Mouse (Mus musculus) MEL (cell line): ENCODE data around the gene Relt. TPM values are rescaled to one million over a fixed set of nuclear protein-coding genes. Genes with fewer than 3 reads are reported as not detected.

Experiments used
- DNase-seq: peaks from one replicate; pipeline ENCODE4 v3.0.0; 2011; ENCODE audit warnings: low read depth, low spot score
- H3K27ac ChIP-seq: 2 replicates; pipeline ENCODE4 v1.5.1; 2012; ENCODE audit warnings: low read depth, mild to moderate bottlenecking, control low read depth, low read length, moderate library complexity; ENCODE audit not compliant: control insufficient read depth
- H3K27me3 ChIP-seq, 2 experiments: fragments of 150-350 bp in 1 of 2; sonication (generic) in 1 of 2; 2 replicates each; pipeline ENCODE4 v1.6.1; 2012; ENCODE audit warnings: low read length in 2 of 2, mild to moderate bottlenecking in 2 of 2, improper control_type of control experiment in 1 of 2, moderate library complexity in 1 of 2; ENCODE audit not compliant: insufficient read depth in 2 of 2, control insufficient read depth in 1 of 2
- H3K36me3 ChIP-seq, 2 experiments: 2 replicates each; pipeline ENCODE4 v1.6.1; 2012 to 2014; ENCODE audit warnings: low read length in 2 of 2, improper control_type of control experiment in 1 of 2, inconsistent platforms in 1 of 2, mild to moderate bottlenecking in 1 of 2; ENCODE audit not compliant: insufficient read depth in 2 of 2, control insufficient read depth in 1 of 2
- H3K4me1 ChIP-seq, 2 experiments: fragments of 150-350 bp in 1 of 2; sonication (generic) in 1 of 2; 2 replicates each; pipeline ENCODE4 v1.6.1; 2012; ENCODE audit warnings: low read length in 2 of 2, improper control_type of control experiment in 1 of 2, mild to moderate bottlenecking in 1 of 2; ENCODE audit not compliant: insufficient read depth in 2 of 2, control insufficient read depth in 1 of 2
- H3K4me3 ChIP-seq, 2 experiments: fragments of 150-350 bp in 1 of 2; sonication (generic) in 1 of 2; 2 replicates each; pipeline ENCODE4 v1.5.1; 2012; ENCODE audit warnings: low read depth in 2 of 2, low read length in 2 of 2, mild to moderate bottlenecking in 2 of 2, moderate library complexity in 2 of 2, control low read depth in 1 of 2, improper control_type of control experiment in 1 of 2; ENCODE audit not compliant: control insufficient read depth in 1 of 2, insufficient read depth in 1 of 2
- H3K79me2 ChIP-seq: 2 replicates; pipeline ENCODE4 v1.6.1; 2012; ENCODE audit warnings: mild to moderate bottlenecking, low read length, moderate library complexity; ENCODE audit not compliant: control insufficient read depth, poor library complexity, insufficient read depth
- H3K9ac ChIP-seq: 2 replicates; pipeline ENCODE4 v1.6.1; 2012; ENCODE audit warnings: low read depth, mild to moderate bottlenecking, control low read depth, low read length, moderate library complexity; ENCODE audit not compliant: control insufficient read depth, poor library complexity, severe bottlenecking
- H3K9me3 ChIP-seq: fragments of 150-350 bp; sonication (generic); replicated peaks from 2 replicates; pipeline ENCODE4 v1.6.1; 2012; ENCODE audit warnings: mild to moderate bottlenecking, low read length, improper control_type of control experiment, moderate library complexity; ENCODE audit not compliant: insufficient read depth
- CHD1 ChIP-seq: IDR thresholded peaks from 2 replicates; pipeline ENCODE4 v1.6.1; 2012; ENCODE audit warnings: low read depth, mild to moderate bottlenecking, inconsistent platforms, low read length, improper control_type of control experiment
- E2F4 ChIP-seq: IDR thresholded peaks from 2 replicates; pipeline ENCODE4 v1.6.1; 2011; ENCODE audit warnings: low read depth, low read length, improper control_type of control experiment, borderline replicate concordance
- ETS1 ChIP-seq: IDR thresholded peaks from 2 replicates; pipeline ENCODE4 v1.6.1; 2012; ENCODE audit warnings: low read depth, mild to moderate bottlenecking, inconsistent platforms, low read length, improper control_type of control experiment, moderate library complexity
- GABPA ChIP-seq: IDR thresholded peaks from 2 replicates; pipeline ENCODE4 v1.6.1; 2012; ENCODE audit warnings: low read depth, mild to moderate bottlenecking, inconsistent platforms, low read length, improper control_type of control experiment, moderate library complexity
- GATA1 ChIP-seq: IDR thresholded peaks from 2 replicates; pipeline ENCODE4 v1.6.1; 2011; ENCODE audit warnings: low read depth, low read length, improper control_type of control experiment
- JUND ChIP-seq: IDR thresholded peaks from 2 replicates; pipeline ENCODE4 v1.6.1; 2011; ENCODE audit warnings: low read depth, mild to moderate bottlenecking, improper control_type of control experiment, low read length
- KAT2A ChIP-seq: conservative IDR thresholded peaks from 2 replicates; pipeline ENCODE4 v1.6.1; 2012; ENCODE audit warnings: low read depth, low read length, improper control_type of control experiment, inconsistent platforms
- MAZ ChIP-seq: IDR thresholded peaks from 2 replicates; pipeline ENCODE4 v1.6.1; 2012; ENCODE audit warnings: low read depth, mild to moderate bottlenecking, inconsistent platforms, low read length, improper control_type of control experiment
- MEF2A ChIP-seq: IDR thresholded peaks from 2 replicates; pipeline ENCODE4 v1.6.1; 2014; ENCODE audit warnings: low read depth, mild to moderate bottlenecking, inconsistent platforms, low read length, improper control_type of control experiment; ENCODE audit not compliant: poor library complexity, insufficient replicate concordance, severe bottlenecking; ENCODE audit errors: extremely low read depth
- MXI1 ChIP-seq: IDR thresholded peaks from 2 replicates; pipeline ENCODE4 v1.6.1; 2011; ENCODE audit warnings: mild to moderate bottlenecking, low read depth, low read length, improper control_type of control experiment
- MYB ChIP-seq: IDR thresholded peaks from 2 replicates; pipeline ENCODE4 v1.6.1; 2011; ENCODE audit warnings: mild to moderate bottlenecking, low read depth, low read length, improper control_type of control experiment
- NELFE ChIP-seq: IDR thresholded peaks from 2 replicates; pipeline ENCODE4 v1.6.1; 2011; ENCODE audit warnings: low read depth, low read length, improper control_type of control experiment
- POLR2AphosphoS2 ChIP-seq: IDR thresholded peaks from 2 replicates; pipeline ENCODE4 v1.6.1; 2011; ENCODE audit warnings: low read length, improper control_type of control experiment
- POLR2AphosphoS5 ChIP-seq: IDR thresholded peaks from 2 replicates; pipeline ENCODE4 v1.6.1; 2012; ENCODE audit warnings: low read depth, borderline replicate concordance, mild to moderate bottlenecking, inconsistent platforms, low read length, moderate library complexity, mixed read lengths
- RCOR1 ChIP-seq: IDR thresholded peaks from 2 replicates; pipeline ENCODE4 v1.6.1; 2012; ENCODE audit warnings: low read depth, mild to moderate bottlenecking, inconsistent platforms, low read length, improper control_type of control experiment
- TAL1 ChIP-seq: IDR thresholded peaks from 2 replicates; pipeline ENCODE4 v1.6.1; 2012; ENCODE audit warnings: mild to moderate bottlenecking, inconsistent platforms, low read length, moderate library complexity, mixed read lengths
- TBP ChIP-seq: IDR thresholded peaks from 2 replicates; pipeline ENCODE4 v1.8.0; 2011; ENCODE audit warnings: low read depth, low read length, improper control_type of control experiment
- UBTF ChIP-seq: IDR thresholded peaks from 2 replicates; pipeline ENCODE4 v1.6.1; 2012; ENCODE audit warnings: low read depth, mild to moderate bottlenecking, inconsistent platforms, low read length, improper control_type of control experiment, moderate library complexity, borderline replicate concordance; ENCODE audit not compliant: insufficient read depth
- USF2 ChIP-seq, 2 experiments: IDR thresholded peaks; 2 replicates each; pipeline ENCODE4 v1.6.1; 2011 to 2012; ENCODE audit warnings: improper control_type of control experiment in 2 of 2, low read length in 2 of 2, borderline replicate concordance in 1 of 2, inconsistent platforms in 1 of 2, low read depth in 1 of 2, mild to moderate bottlenecking in 1 of 2; ENCODE audit not compliant: insufficient read depth in 1 of 2
- ZC3H11A ChIP-seq: IDR thresholded peaks from 2 replicates; pipeline ENCODE4 v1.6.1; 2012; ENCODE audit warnings: low read depth, mild to moderate bottlenecking, inconsistent platforms, low read length, improper control_type of control experiment
- ZKSCAN1 ChIP-seq: IDR thresholded peaks from 2 replicates; pipeline ENCODE4 v1.6.1; 2012; ENCODE audit warnings: low read depth, mild to moderate bottlenecking, inconsistent platforms, low read length, improper control_type of control experiment, moderate library complexity
- ZMIZ1 ChIP-seq: IDR thresholded peaks from 2 replicates; pipeline ENCODE4 v1.6.1; 2012; ENCODE audit warnings: low read depth, mild to moderate bottlenecking, inconsistent platforms, low read length, improper control_type of control experiment, moderate library complexity
- ZNF384 ChIP-seq: IDR thresholded peaks from 2 replicates; pipeline ENCODE4 v1.6.1; 2012; ENCODE audit warnings: low read depth, mild to moderate bottlenecking, inconsistent platforms, low read length, improper control_type of control experiment
- polyA plus RNA-seq, 2 experiments: library from polyadenylated mRNA; stranded (reverse) in 1 of 2; unstranded in 1 of 2; fragments of >175 nt in 1 of 2; fragments of >200 nt in 1 of 2; gene quantifications; 2 replicates each; pipeline versions ENCODE4 v1.2.1 to v1.2.4; 2012; ENCODE audit warnings: low replicate concordance in 2 of 2, low read depth in 1 of 2; ENCODE audit not compliant: insufficient read length in 2 of 2, insufficient read depth in 1 of 2, missing spikeins in 1 of 2
- total RNA-seq: library from RNA; depleted of rRNA; stranded (reverse); fragments of 300-350 nt; gene quantifications from 2 replicates; pipeline ENCODE4 v1.2.3, GENCODE M21; 2012

Gene Relt
- total and polyA plus RNA-seq, 3 experiments = 29.6 to 37.1 TPM; not detected in 1

- H3K27me3 ChIP-seq = no peaks in the 10 kb centered on the region
Observed at GRCm38 (mm10) chr7:100906029-100906789, 43.0 kb upstream of the Relt start.

GRCm38 (mm10) chr7:100905037-100905436 is 41.8 kb upstream of the Relt start:
- no peak for DNase-seq
- H3K27ac ChIP-seq = no peak overlapping the region

More at GRCm38 (mm10) chr7:100906029-100906789, 43.0 kb upstream of the Relt start:
- no peaks in the 10 kb centered on the region for H3K4me1 ChIP-seq
- DNase-seq = no peak
- H3K27ac ChIP-seq = no peak overlapping the region
- no peak for TF ChIP-seq ZMIZ1
- no peak overlapping the region for H3K4me3 ChIP-seq
- H3K79me2 ChIP-seq = no peaks in the 10 kb centered on the region
- no peaks in the 10 kb centered on the region for H3K36me3 ChIP-seq
- no peaks in the 10 kb centered on the region for H3K9me3 ChIP-seq
- no peak overlapping the region for H3K9ac ChIP-seq

GRCm38 (mm10) chr7:100904612-100905011 is 41.4 kb upstream of the Relt start:
- no peaks in the 10 kb centered on the region for H3K79me2 ChIP-seq
- H3K27ac ChIP-seq = no peak overlapping the region
- no peaks in the 10 kb centered on the region for H3K9me3 ChIP-seq
- no peaks in the 10 kb centered on the region for H3K4me1 ChIP-seq
- H3K9ac ChIP-seq = no peak overlapping the region
- TF ChIP-seq ETS1 = no peak
- no peak for TF ChIP-seq JUND
- TF ChIP-seq USF2 (IDR thresholded peaks at IDR 0.05; ENCODE audit: borderline replicate concordance in 1 of 2, insufficient read depth in 1 of 2, low read depth in 1 of 2, low read length in 2 of 2) = no peak
- no peak for TF ChIP-seq TAL1
- TF ChIP-seq ZKSCAN1 = no peak
- TF ChIP-seq POLR2AphosphoS5 = no peak
- TF ChIP-seq MYB = no peak
- no peak for TF ChIP-seq GATA1
- TF ChIP-seq POLR2AphosphoS2 = no peak
- no peak for TF ChIP-seq MAZ
- TF ChIP-seq TBP = no peak
- TF ChIP-seq KAT2A = no peak
- TF ChIP-seq CHD1 = no peak
- TF ChIP-seq MXI1 = no peak
- TF ChIP-seq NELFE = no peak
- TF ChIP-seq GABPA = no peak
- no peak for TF ChIP-seq ZNF384
- TF ChIP-seq ZC3H11A = no peak
- TF ChIP-seq MEF2A = no peak
- no peak for DNase-seq
- H3K36me3 ChIP-seq = no peaks in the 10 kb centered on the region
- no peaks in the 10 kb centered on the region for H3K27me3 ChIP-seq
- no peak overlapping the region for H3K4me3 ChIP-seq

More at GRCm38 (mm10) chr7:100905037-100905436, 41.8 kb upstream of the Relt start:
- TF ChIP-seq RCOR1 = no peak
- TF ChIP-seq ZMIZ1 = no peak
- no peak for TF ChIP-seq JUND
- no peak for TF ChIP-seq E2F4
- TF ChIP-seq UBTF = no peak
- TF ChIP-seq CHD1 = no peak
- TF ChIP-seq, all 39 proteins: peak for 0
- Histone ChIP-seq H3K36me3 (no peaks in the 10 kb centered on the region), H3K9ac (no peak overlapping the region), H3K4me1 (no peaks in the 10 kb centered on the region), H3K27me3 (no peaks in the 10 kb centered on the region), H3K9me3 (no peaks in the 10 kb centered on the region), H3K4me3 (no peak overlapping the region), H3K79me2 (no peaks in the 10 kb centered on the region)
